Mouse (Mus musculus) stomach, postnatal 0 days (tissue): ENCODE data around the gene E130308A19Rik. TPM values are rescaled to one million over a fixed set of nuclear protein-coding genes. Genes with fewer than 3 reads are reported as not detected.
A peak's percentile ranks its signal among the peaks of the same experiment; 100 is the strongest.

Experiments
- ATAC-seq: fragments of 200-750 bp; cut with Nextera tagmentation; 2 replicates; pipeline ENCODE4 v1.8.0; 2017; ENCODE audit not compliant: low FRiP score, low TSS enrichment
- DNase-seq: peaks from one replicate; pipeline ENCODE4 v3.0.0-alpha.2; 2016; ENCODE audit warnings: low spot score
- H3K27ac ChIP-seq: fragments of 300-500 bp; sonication (generic); replicated peaks from 2 replicates; pipeline ENCODE4 v1.5.1; 2014; ENCODE audit warnings: mild to moderate bottlenecking, control low read depth
- H3K27me3 ChIP-seq: fragments of 300-500 bp; sonication (generic); 2 replicates; pipeline ENCODE4 v1.6.1; 2014; ENCODE audit warnings: low read length; ENCODE audit not compliant: control insufficient read depth, insufficient read depth
- H3K36me3 ChIP-seq: fragments of 300-500 bp; sonication (generic); 2 replicates; pipeline ENCODE4 v1.6.1; 2014; ENCODE audit warnings: low read length, mixed read lengths; ENCODE audit not compliant: control insufficient read depth, insufficient read depth
- H3K4me1 ChIP-seq: fragments of 300-500 bp; sonication (generic); replicated peaks from 2 replicates; pipeline ENCODE4 v1.6.1; 2014; ENCODE audit warnings: antibody characterized with exemption; ENCODE audit not compliant: control insufficient read depth, insufficient read depth
- H3K4me2 ChIP-seq: fragments of 300-500 bp; sonication (generic); replicated peaks from 2 replicates; pipeline ENCODE4 v1.6.1; 2014; ENCODE audit warnings: low read depth, mild to moderate bottlenecking, control low read depth, moderate library complexity
- H3K4me3 ChIP-seq: fragments of 300-500 bp; sonication (generic); 2 replicates; pipeline ENCODE4 v1.5.1; 2014; ENCODE audit warnings: low read depth, low read length, control low read depth
- H3K9ac ChIP-seq: fragments of 300-500 bp; sonication (generic); 2 replicates; pipeline ENCODE4 v1.6.1; 2014; ENCODE audit warnings: mild to moderate bottlenecking, low read length, control low read depth, mixed read lengths
- H3K9me3 ChIP-seq: fragments of 300-500 bp; sonication (generic); 2 replicates; pipeline ENCODE4 v1.6.1; 2016; ENCODE audit warnings: low read length; ENCODE audit not compliant: control insufficient read depth
- CTCF ChIP-seq: IDR thresholded peaks from 2 replicates; pipeline ENCODE4 v1.5.1; 2016; ENCODE audit warnings: antibody characterized with exemption, low read depth, mild to moderate bottlenecking, moderate library complexity
- EP300 ChIP-seq: optimal IDR thresholded peaks from 2 replicates; pipeline ENCODE3; 2016; ENCODE audit warnings: antibody characterized with exemption
- WGBS: fragments of 180-500 bp; shearing (Covaris S2); extraction: QIAGEN DNeasy Blood & Tissue Kit; methylation state at CpG from one replicate; pipeline ENCODE4 v1.1.7; 2014; 5-methylcytosine and 5-hydroxymethylcytosine counted together
- polyA plus RNA-seq: library from polyadenylated mRNA; unstranded; fragments of >200 nt; fragmentation: Nextera tagmentation; extraction: Ambion mirVana; gene quantifications from 2 replicates; pipeline ENCODE4 v1.2.1, GENCODE M21; 2015

Gene E130308A19Rik
- polyA plus RNA-seq, 1 experiment from 2014 or later, result 8.3 TPM

DNA sequence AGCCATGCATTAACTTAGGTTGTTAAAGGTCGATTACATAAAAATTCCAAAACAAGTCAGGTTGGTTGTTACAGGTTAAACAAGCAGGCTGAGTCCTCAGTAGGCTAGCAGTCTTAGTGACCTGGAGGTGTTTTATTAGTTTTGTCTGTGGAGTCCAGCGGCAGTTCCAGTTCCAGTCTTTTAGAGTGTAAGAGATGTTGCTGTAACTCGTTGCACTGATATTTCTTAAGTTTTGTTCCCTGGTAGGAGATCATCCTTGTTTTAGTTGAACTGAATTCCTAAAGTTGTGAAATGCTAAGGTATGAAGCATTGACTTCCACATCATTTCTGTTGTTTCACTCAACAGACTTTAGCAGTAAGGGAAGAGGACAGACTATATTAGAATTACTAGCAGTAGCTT, 70.8 kb downstream of the E130308A19Rik start:
- no peak overlapping the region for H3K4me3 ChIP-seq
- no peaks in the 10 kb centered on the region for H3K27me3 ChIP-seq
- no peak overlapping the region for H3K9ac ChIP-seq
- no peaks in the 10 kb centered on the region for H3K36me3 ChIP-seq
- no peaks in the 10 kb centered on the region for H3K4me1 ChIP-seq
- 69% methylated on average over 3 of the region's 3 CpGs for WGBS
- H3K9me3 ChIP-seq, result no peaks in the 10 kb centered on the region
- no peak overlapping the region for H3K27ac ChIP-seq
- DNase-seq (no peak), ATAC-seq (no peak)
- TF ChIP-seq EP300, result no peak
- no peak for TF ChIP-seq CTCF
- H3K4me2 ChIP-seq, result no peak overlapping the region

DNA sequence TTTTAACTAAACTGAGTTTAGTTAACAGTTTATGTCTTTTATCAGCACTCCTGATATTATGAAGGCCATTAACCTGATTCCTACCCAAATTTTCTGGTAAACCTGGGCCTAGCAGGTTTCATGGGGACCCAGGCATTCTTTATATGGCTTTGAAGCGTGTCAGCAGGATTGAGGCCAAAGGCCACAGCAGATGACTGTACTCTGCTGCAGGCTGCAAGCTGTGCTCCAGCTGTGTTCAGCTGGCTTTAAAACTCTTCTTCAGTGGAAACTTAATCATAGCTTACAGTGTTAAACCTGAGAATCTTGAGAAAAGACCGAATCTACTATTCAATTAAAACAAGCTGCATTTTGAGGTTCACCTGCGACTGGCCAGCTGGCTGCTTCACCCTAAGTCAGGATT, 71.9 kb downstream of the E130308A19Rik start:
- Histone ChIP-seq H3K27ac (no peak overlapping the region), H3K27me3 (no peaks in the 10 kb centered on the region), H3K36me3 (no peaks in the 10 kb centered on the region), H3K4me3 (no peak overlapping the region), H3K4me2 (no peak overlapping the region), H3K9me3 (no peaks in the 10 kb centered on the region), H3K4me1 (no peaks in the 10 kb centered on the region), H3K9ac (no peak overlapping the region)
- DNase-seq (no peak), ATAC-seq (no peak)
- no peak for TF ChIP-seq CTCF
- WGBS, result 48% methylated on average over 3 of the region's 3 CpGs

DNA sequence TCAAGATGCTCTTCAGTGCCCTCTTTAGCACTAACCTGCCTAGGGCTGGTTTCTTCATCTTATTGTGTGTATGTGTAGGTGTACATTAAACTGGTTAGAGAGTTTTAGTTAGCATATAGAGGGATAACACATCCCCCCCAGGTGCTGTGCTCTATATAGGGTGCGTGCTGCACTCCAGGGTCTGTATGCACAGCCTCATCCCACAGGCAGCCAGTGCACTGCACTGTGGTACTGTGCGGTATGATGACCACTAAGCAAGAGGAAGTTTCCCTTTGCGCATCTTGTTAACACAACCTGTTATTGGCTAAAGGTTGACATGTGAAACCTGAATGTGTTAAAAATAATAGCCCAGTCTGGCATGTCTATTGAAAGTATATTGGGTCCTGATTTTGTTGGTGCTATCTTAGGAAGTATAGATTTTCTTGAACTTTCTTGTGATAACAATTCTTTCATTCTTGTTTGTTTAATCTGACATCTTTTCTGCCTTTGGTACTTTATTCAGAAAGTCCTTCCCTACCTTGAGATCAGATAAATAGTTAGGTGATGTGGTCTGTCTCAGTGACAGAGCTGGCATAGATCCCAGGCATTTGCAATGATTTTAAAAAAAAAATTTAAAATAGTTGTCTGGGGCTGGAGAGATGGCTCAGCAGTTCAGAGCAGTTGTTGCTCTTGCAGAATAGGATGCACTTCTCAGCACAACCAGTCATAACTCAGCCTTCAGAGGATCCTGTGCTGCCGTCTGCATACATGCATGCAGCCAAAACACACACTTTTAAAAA, 73.2 kb downstream of the E130308A19Rik start:
- H3K4me2 ChIP-seq, result no peak overlapping the region
- H3K4me1 ChIP-seq, result no peaks in the 10 kb centered on the region
- H3K9me3 ChIP-seq, result no peaks in the 10 kb centered on the region
- H3K27me3 ChIP-seq, result no peaks in the 10 kb centered on the region
- H3K9ac ChIP-seq, result no peak overlapping the region
- DNase-seq, result no peak
- no peak for ATAC-seq
- H3K27ac ChIP-seq, result no peak overlapping the region
- H3K4me3 ChIP-seq, result no peak overlapping the region
- 83% methylated on average over 4 of the region's 4 CpGs for whole genome bisulfite sequencing
- TF ChIP-seq EP300, result no peak
- TF ChIP-seq CTCF, result no peak
- no peaks in the 10 kb centered on the region for H3K36me3 ChIP-seq

DNA sequence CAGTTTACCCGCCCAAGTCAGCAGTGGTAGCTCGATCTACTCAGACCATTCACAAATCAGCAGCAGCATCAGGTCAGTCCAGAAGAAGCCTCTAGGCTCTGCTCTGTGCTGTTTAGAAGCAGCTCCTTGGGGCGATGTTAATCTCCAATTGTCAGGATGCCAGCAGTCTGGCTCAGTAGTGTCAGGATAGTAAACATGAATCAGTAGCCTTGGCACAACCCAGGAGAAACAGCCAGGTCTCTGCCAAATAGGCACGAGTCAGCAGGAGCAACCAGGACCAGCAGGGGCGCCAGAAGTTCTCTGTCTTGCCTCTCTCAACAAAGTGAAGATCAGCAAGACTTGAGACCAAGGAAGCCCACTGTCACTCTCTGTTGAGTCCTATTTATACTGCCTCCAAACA, 83.3 kb downstream of the E130308A19Rik start:
- no peak overlapping the region for H3K4me2 ChIP-seq
- 71% methylated on average over 5 of the region's 5 CpGs for WGBS
- TF ChIP-seq EP300 (no peak), CTCF (no peak)
- H3K27ac ChIP-seq, result no peak overlapping the region
- no peak for DNase-seq
- no peaks in the 10 kb centered on the region for H3K36me3 ChIP-seq
- no peak overlapping the region for H3K4me3 ChIP-seq
- no peak overlapping the region for H3K9ac ChIP-seq
- H3K9me3 ChIP-seq, result no peaks in the 10 kb centered on the region
- peaks cover 4% of the 10 kb centered on the region for H3K4me1 ChIP-seq
- H3K27me3 ChIP-seq, result no peaks in the 10 kb centered on the region
- ATAC-seq, result no peak

DNA sequence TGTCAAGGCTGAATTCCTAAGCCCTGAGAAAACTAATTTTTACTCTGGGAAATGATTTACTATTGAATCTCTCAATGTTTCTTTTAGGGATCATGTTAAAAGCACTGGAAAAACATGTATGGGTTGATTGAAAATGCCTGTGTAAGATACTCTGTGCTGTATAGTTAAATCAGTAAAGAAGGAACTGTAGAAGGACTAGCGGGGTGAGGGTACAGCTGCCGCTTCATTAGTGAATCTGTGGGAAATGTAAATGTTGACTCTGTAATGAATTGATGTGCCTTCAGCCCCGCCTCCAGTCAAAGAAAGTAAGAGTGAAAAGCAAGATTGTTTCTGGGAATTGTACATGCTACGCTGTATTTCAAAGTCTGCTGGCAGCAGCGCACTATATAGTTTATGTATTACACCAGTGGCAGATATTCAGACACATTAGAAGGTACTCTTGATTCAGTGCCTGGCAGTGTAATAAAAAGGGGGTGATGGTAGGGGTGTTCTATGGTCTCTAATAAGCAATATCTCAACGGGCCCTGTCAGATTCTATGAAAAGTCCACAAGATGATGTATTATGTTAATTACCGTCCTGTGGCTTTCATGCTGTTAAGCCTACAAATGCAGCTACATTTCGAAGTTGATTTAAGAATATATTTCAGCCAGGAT, 84.9 kb downstream of the E130308A19Rik start:
- no peak for TF ChIP-seq CTCF
- TF ChIP-seq EP300, result no peak
- H3K9me3 ChIP-seq, result no peaks in the 10 kb centered on the region
- H3K36me3 ChIP-seq, result no peaks in the 10 kb centered on the region
- 18% methylated on average over 8 of the region's 8 CpGs for WGBS
- no peak overlapping the region for H3K4me3 ChIP-seq
- H3K9ac ChIP-seq, result no peak overlapping the region
- DNase-seq (peak; percentile 46), ATAC-seq (peak; percentile 61)
- no peaks in the 10 kb centered on the region for H3K27me3 ChIP-seq
- H3K27ac ChIP-seq, result no peak overlapping the region
- H3K4me1 ChIP-seq, result peaks cover 4% of the 10 kb centered on the region
- no peak overlapping the region for H3K4me2 ChIP-seq

DNA sequence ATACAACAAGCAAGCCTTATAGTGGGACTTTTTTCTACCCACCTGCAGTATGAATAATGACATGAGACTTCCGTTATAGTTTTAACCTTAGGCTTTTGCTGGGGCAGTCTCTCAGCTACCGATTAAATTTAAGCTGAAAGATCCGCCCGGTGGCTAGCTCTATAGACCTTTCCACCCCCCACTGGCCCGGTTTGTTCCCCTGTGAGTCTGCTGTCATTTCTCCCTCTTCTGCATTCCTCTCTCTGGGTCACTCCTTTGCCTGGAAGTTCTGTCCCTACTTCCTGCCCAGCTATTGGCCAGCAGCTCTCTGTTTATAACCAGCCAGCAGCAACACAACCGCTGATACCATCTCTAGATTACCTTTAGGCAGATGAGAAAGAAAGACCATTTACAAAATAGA, 86.4 kb downstream of the E130308A19Rik start:
- peaks cover 4% of the 10 kb centered on the region for H3K4me1 ChIP-seq
- no peak for TF ChIP-seq CTCF
- TF ChIP-seq EP300, result no peak

More for the DNA sequence above, 86.4 kb downstream of the E130308A19Rik start:
- Histone ChIP-seq H3K9me3 (no peaks in the 10 kb centered on the region), H3K36me3 (no peaks in the 10 kb centered on the region), H3K4me2 (no peak overlapping the region), H3K9ac (no peak overlapping the region), H3K4me3 (no peak overlapping the region), H3K27ac (no peak overlapping the region), H3K27me3 (no peaks in the 10 kb centered on the region)
- 66% methylated on average over 6 of the region's 6 CpGs for WGBS
- DNase-seq (no peak), ATAC-seq (no peak)
